Mouse (Mus musculus): ENCODE measurements around the gene Tnfsf13b. TPM values are rescaled to one million over a fixed set of nuclear protein-coding genes. Genes with fewer than 3 reads are reported as not detected.

The Tnfsf13b gene
- 5.1 and 6.5 TPM in 2 replicates for polyA plus RNA-seq (2014; fragmentation: Nextera tagmentation; extraction: Ambion mirVana)

- WGBS, result 31% methylated on average over 16 of the region's 16 CpGs
- DNase-seq (peak; percentile 83), ATAC-seq (ENCODE audit: insufficient read depth) (peak; percentile 91)
- peak within 1 kb of the TSS; percentile 39 for H3K4me3 ChIP-seq (ENCODE audit: low read depth, low read length)
- H3K9me3 ChIP-seq (ENCODE audit: low read depth, low read length), result no peaks in the 10 kb centered on the region
- no peak for TF ChIP-seq CTCF (IDR thresholded peaks at IDR 0.05; ENCODE audit: low read depth)
- H3K36me3 ChIP-seq (ENCODE audit: insufficient read depth), result no peaks in the 10 kb centered on the region
- no peaks in the 10 kb centered on the region for H3K27me3 ChIP-seq (ENCODE audit: insufficient read depth, low read length)
- H3K4me2 ChIP-seq, result peak within 1 kb of the TSS; percentile 87
- 0 out of 2 replicates have a peak, but pooled peaks cover 7% of the 10 kb centered on the region for H3K4me1 ChIP-seq (ENCODE audit: insufficient read depth)
- peak within 1 kb of the TSS; percentile 46 for H3K9ac ChIP-seq
- H3K27ac ChIP-seq (ENCODE audit: low read depth), result peak within 1 kb of the TSS; percentile 73
Measured at GRCm38 (mm10) chr8:10006156-10006985, at the start of gene Tnfsf13b. TSS of gene Tnfsf13b (plus strand) at chr8:10006467.

DNA sequence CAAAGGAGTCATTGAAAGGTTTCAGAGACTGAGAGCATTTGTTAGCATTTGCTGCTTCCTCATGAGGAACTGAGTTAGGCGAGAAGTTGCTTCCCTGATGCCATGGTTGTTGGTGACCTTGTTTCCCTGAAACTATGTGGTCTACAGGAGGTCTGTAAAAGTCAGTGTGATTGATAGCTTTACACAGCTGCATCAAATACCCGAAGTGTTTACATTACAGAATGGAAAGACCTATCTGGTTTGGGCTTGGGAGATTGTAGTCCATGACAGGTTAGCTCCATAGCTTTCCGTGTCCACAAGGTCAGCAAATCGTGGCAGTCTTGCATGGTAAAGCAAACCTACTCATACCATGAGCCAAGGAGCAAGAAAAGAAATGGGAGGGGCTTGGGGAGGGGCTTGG lies 47.9 kb upstream of the Tnfsf13b start:
- 37% methylated on average over 4 of the region's 4 CpGs for WGBS
- Histone ChIP-seq H3K4me1 (ENCODE audit: insufficient read depth) (no peaks in the 10 kb centered on the region), H3K4me3 (ENCODE audit: low read depth, low read length) (no peak overlapping the region), H3K27ac (ENCODE audit: low read depth) (no peak overlapping the region), H3K27me3 (ENCODE audit: insufficient read depth, low read length) (no peaks in the 10 kb centered on the region), H3K9me3 (ENCODE audit: low read depth, low read length) (no peaks in the 10 kb centered on the region), H3K36me3 (ENCODE audit: insufficient read depth) (no peaks in the 10 kb centered on the region), H3K9ac (no peak overlapping the region), H3K4me2 (no peak overlapping the region)
- no peak for DNase-seq
- no peak for TF ChIP-seq CTCF (IDR thresholded peaks at IDR 0.05; ENCODE audit: low read depth)
- ATAC-seq (ENCODE audit: insufficient read depth), result no peak

DNA sequence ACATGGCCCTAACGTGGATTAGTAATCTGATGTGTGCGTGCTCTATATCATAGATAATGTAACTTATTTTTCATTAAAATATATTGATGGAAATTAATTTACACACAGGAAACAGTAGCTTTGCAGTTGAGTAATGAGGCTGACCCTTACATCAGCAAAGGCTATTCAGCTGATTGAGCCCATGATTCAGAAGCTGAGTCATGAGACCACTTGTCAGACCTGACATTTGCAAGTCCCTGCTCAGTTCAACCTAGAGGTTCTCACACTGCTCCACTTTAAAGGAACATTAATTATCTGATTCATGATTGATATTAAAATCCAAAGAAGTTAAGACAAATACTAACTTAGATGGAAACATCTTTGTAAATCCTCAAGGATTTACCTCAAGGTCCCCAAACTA lies 46.3 kb upstream of the Tnfsf13b start:
- DNase-seq (no peak), ATAC-seq (ENCODE audit: insufficient read depth) (no peak)
- WGBS, result 89% methylated on average over 2 of the region's 2 CpGs
- H3K9ac ChIP-seq, result no peak overlapping the region
- no peak overlapping the region for H3K27ac ChIP-seq (ENCODE audit: low read depth)
- H3K4me3 ChIP-seq (ENCODE audit: low read depth, low read length), result no peak overlapping the region
- no peak overlapping the region for H3K4me2 ChIP-seq
- no peaks in the 10 kb centered on the region for H3K9me3 ChIP-seq (ENCODE audit: low read depth, low read length)
- no peak for TF ChIP-seq CTCF (IDR thresholded peaks at IDR 0.05; ENCODE audit: low read depth)
- H3K4me1 ChIP-seq (ENCODE audit: insufficient read depth), result no peaks in the 10 kb centered on the region
- H3K27me3 ChIP-seq (ENCODE audit: insufficient read depth, low read length), result no peaks in the 10 kb centered on the region
- H3K36me3 ChIP-seq (ENCODE audit: insufficient read depth), result no peaks in the 10 kb centered on the region

GRCm38 (mm10) chr8:9971866-9972265 lies 34.4 kb upstream of the Tnfsf13b start:
- no peaks in the 10 kb centered on the region for H3K27me3 ChIP-seq (ENCODE audit: insufficient read depth, low read length)
- H3K9ac ChIP-seq, result no peak overlapping the region
- no peaks in the 10 kb centered on the region for H3K9me3 ChIP-seq (ENCODE audit: low read depth, low read length)
- H3K4me1 ChIP-seq (ENCODE audit: insufficient read depth), result no peaks in the 10 kb centered on the region; the same call in 1 of the 2 replicates
- no peak for TF ChIP-seq CTCF (IDR thresholded peaks at IDR 0.05; ENCODE audit: low read depth)
- ATAC-seq (ENCODE audit: insufficient read depth), result no peak
- WGBS, result 91% methylated on average over 9 of the region's 9 CpGs
- H3K4me2 ChIP-seq, result no peak overlapping the region
- peaks cover 36% of the 10 kb centered on the region for H3K36me3 ChIP-seq (ENCODE audit: insufficient read depth)
- no peak overlapping the region for H3K4me3 ChIP-seq (ENCODE audit: low read depth, low read length)
- H3K27ac ChIP-seq (ENCODE audit: low read depth), result no peak overlapping the region
- no peak for DNase-seq

DNA sequence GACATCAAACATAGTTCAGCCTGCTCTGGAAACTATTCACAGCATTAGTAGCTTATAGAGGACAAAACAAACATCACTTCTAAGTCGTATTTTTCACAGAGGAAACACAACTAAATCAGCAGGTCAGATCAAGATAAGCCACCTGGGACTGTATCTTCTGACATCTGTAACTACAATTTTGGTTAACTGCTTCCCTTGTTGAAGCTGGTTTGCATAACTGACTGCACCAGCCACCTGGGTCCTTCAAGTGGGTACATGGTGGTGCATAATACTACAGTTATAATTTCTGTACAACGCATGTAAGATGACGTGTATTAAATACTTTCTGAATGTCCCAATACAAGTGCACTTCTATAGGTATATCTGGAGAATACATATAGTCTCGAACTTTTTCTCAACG lies 31.0 kb upstream of the Tnfsf13b start:
- Histone ChIP-seq H3K27ac (ENCODE audit: low read depth) (no peak overlapping the region), H3K4me2 (peak overlapping the region; percentile 86), H3K27me3 (ENCODE audit: insufficient read depth, low read length) (no peaks in the 10 kb centered on the region), H3K4me3 (ENCODE audit: low read depth, low read length) (peak overlapping the region; percentile 96), H3K9me3 (ENCODE audit: low read depth, low read length) (no peaks in the 10 kb centered on the region), H3K36me3 (ENCODE audit: insufficient read depth) (peaks cover 27% of the 10 kb centered on the region), H3K4me1 (ENCODE audit: insufficient read depth) (peaks cover 9% of the 10 kb centered on the region), H3K9ac (peak overlapping the region; percentile 59; the same call in 1 of the 2 replicates)
- ATAC-seq (ENCODE audit: insufficient read depth) (no peak), DNase-seq (no peak)
- TF ChIP-seq CTCF (IDR thresholded peaks at IDR 0.05; ENCODE audit: low read depth), result no peak
- WGBS, result 33% methylated on average over 5 of the region's 5 CpGs

GRCm38 (mm10) chr8:9975898-9976611 lies 30.2 kb upstream of the Tnfsf13b start:
- Histone ChIP-seq H3K4me1 (ENCODE audit: insufficient read depth) (peaks cover 9% of the 10 kb centered on the region), H3K36me3 (ENCODE audit: insufficient read depth) (peaks cover 26% of the 10 kb centered on the region), H3K4me2 (peak overlapping the region; percentile 86), H3K27me3 (ENCODE audit: insufficient read depth, low read length) (no peaks in the 10 kb centered on the region), H3K27ac (ENCODE audit: low read depth) (no peak overlapping the region), H3K9me3 (ENCODE audit: low read depth, low read length) (no peaks in the 10 kb centered on the region), H3K4me3 (ENCODE audit: low read depth, low read length) (peak overlapping the region; percentile 96), H3K9ac (peak overlapping the region; percentile 59)
- DNase-seq, result peak; percentile 99
- peak; percentile 96 for ATAC-seq (ENCODE audit: insufficient read depth)
- under 1% methylated on average over 47 of the region's 47 CpGs for WGBS
- peak; percentile 68 for TF ChIP-seq CTCF (IDR thresholded peaks at IDR 0.05; ENCODE audit: low read depth)

DNA sequence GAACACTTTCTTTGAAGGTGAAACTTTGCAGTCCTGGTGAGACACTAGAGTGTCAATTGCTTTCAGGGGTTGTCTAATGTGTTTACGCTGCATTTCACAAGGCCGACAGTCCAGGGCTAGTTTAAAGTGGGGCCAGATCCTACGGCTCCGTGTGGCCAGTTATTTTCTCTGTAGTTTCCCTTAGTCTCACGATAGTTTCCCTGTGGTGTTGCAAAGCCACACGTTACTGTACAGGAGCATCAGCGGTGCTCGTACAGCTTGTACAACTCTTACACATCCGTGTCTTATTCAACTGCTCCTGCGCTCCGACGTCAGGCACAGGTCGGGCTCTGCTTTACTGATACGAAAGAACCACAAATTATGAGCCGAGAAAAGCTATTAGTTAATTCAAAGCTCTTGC lies 29.3 kb upstream of the Tnfsf13b start:
- 31% methylated on average over 15 of the region's 15 CpGs for WGBS

More for the DNA sequence above, 29.3 kb upstream of the Tnfsf13b start:
- Histone ChIP-seq H3K4me3 (ENCODE audit: low read depth, low read length) (peak overlapping the region; percentile 96), H3K27ac (ENCODE audit: low read depth) (peak overlapping the region; percentile 66), H3K36me3 (ENCODE audit: insufficient read depth) (peaks cover 16% of the 10 kb centered on the region), H3K9ac (peak overlapping the region; percentile 81), H3K9me3 (ENCODE audit: low read depth, low read length) (no peaks in the 10 kb centered on the region), H3K27me3 (ENCODE audit: insufficient read depth, low read length) (no peaks in the 10 kb centered on the region), H3K4me2 (peak overlapping the region; percentile 86), H3K4me1 (ENCODE audit: insufficient read depth) (peaks cover 9% of the 10 kb centered on the region)
- peak; percentile 31 for DNase-seq
- no peak; the same call in 1 of the 2 replicates for ATAC-seq (ENCODE audit: insufficient read depth)
- no peak for TF ChIP-seq CTCF (IDR thresholded peaks at IDR 0.05; ENCODE audit: low read depth)

All from lung, embryonic 14.5 days (tissue).